Mouse (Mus musculus): ENCODE results near the gene Tbx2.

DNA sequence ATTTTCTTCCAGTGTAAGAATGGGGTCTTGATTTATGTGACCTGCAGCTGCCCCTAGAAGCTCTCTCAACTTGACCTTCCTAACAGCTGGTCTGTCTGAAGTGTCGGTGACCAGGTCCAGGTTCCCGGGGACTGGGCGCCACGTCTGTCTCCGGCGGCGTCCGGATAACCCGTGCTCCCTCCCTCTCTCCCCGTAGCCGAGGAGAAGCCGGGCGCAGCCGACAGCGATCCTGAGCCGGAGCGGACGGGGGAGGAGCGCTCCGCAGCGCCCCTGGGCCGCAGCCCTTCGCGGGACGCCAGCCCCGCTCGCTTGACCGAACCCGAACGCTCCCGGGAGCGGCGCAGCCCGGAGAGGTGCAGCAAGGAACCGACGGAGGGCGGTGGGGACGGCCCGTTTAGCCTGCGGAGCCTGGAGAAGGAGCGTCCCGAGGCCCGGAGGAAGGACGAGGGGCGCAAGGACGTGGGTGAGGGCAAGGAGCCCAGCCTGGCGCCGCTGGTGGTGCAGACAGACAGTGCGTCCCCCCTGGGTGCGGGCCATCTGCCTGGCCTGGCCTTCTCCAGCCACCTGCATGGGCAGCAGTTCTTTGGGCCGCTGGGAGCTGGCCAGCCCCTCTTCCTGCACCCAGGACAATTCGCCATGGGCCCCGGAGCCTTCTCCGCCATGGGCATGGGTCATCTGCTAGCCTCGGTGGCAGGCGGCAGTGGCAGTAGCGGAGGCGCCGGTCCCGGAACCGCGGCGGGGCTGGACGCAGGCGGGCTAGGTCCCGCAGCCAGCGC is 5.5 kb downstream of the Tbx2 start:
- TF ChIP-seq USF1 (IDR thresholded peaks at IDR 0.05; ENCODE audit: low read depth) (no peak), TCF12 (IDR thresholded peaks at IDR 0.05; ENCODE audit: insufficient read depth, poor library complexity, severe bottlenecking) (no peak), POLR2A (IDR thresholded peaks at IDR 0.05; ENCODE audit: insufficient read length, low read depth) (no peak), MAX (IDR thresholded peaks at IDR 0.05; ENCODE audit: low read depth) (no peak), MYOG (IDR thresholded peaks at IDR 0.05; ENCODE audit: control insufficient read depth in 1 of 3, insufficient read depth in 1 of 3, insufficient read length in 2 of 3, low read depth in 2 of 3) (peak in 1 of 3 experiments; percentile 2), E2F4 (IDR thresholded peaks at IDR 0.05; ENCODE audit: insufficient read depth) (no peak), POLR2AphosphoS2 (IDR thresholded peaks at IDR 0.05; ENCODE audit: insufficient read length, low read depth) (no peak), MYOD1 (IDR thresholded peaks at IDR 0.05; ENCODE audit: control insufficient read depth in 1 of 3, insufficient read length in 2 of 3, low read depth in 2 of 3) (no peak), CEBPB (IDR thresholded peaks at IDR 0.05; ENCODE audit: insufficient read depth, poor library complexity, severe bottlenecking) (no peak), REST (IDR thresholded peaks at IDR 0.05; ENCODE audit: insufficient read depth, insufficient read length) (no peak)

Measured in myocyte (in vitro differentiated cells).